Mouse (Mus musculus) skeletal muscle tissue, adult 2 months (tissue): ENCODE data around the gene Cryz.

Source experiments
- DNase-seq: peaks from one replicate; pipeline ENCODE4 v3.0.0-alpha.2; 2012; ENCODE audit warnings: low read depth, low spot score

Gene Cryz

DNA sequence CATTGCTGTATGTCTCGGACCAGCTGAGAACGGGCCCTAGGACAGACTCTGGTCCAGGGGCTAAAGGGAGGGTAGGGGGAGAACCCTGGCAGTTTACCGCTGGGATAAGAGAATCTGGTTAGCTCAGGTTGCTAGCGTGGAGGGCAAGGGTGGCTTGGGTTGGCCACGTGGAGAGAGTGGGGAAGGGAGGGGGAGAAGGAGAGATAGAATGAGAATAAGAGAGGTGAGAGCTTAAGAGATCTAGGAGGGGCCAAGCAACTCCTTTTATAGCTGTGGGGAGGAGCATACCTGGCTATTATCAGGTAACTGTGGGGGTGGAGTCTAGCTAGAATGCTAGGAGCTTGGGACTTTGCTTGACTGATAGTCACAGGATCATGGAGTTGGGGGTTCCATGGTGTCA lies 74.5 kb downstream of the Cryz start:
- no peak for DNase-seq
